Mouse (Mus musculus) embryonic stem cell, embryonic (primary cell): Measurements from ENCODE around the gene Apbb1.

ENCODE experiments used
- CTCF ChIA-PET, 4 experiments: fragments of 300-600 bp in 2 of 4; fragments of 350-600 bp in 2 of 4; sonication (Branson Sonifier 250); formaldehyde crosslinking; loops; one replicate each; lab custom pipeline; 2022; ENCODE audit warnings: inconsistent platforms in 2 of 4; lab: Charles Lee
- POLR2A ChIA-PET, 4 experiments: fragments of 300-600 bp in 2 of 4; fragments of 350-600 bp in 2 of 4; sonication (Branson Sonifier 250); formaldehyde crosslinking; loops; one replicate each; lab custom pipeline; 2022; ENCODE audit warnings: antibody characterized with exemption in 4 of 4, inconsistent platforms in 1 of 4; lab: Charles Lee

Apbb1 gene

GRCm38 (mm10) chr7:105513845-105514291 lies 67.6 kb downstream of the Apbb1 start:
- POLR2A ChIA-PET: no interaction called here

GRCm38 (mm10) chr7:105510143-105510542 lies 71.3 kb downstream of the Apbb1 start:
- ChIA-PET CTCF (interaction anchor here in 1 of 4 experiments (1.0 kb wide), 1 partner anchor 98 kb away, joined by 4 read pairs; no protein-coding TSS in a partner anchor), POLR2A (interaction anchor here in 1 of 4 experiments (1.6 kb wide), 1 partner anchor 20 kb away, joined by 3 read pairs; no protein-coding TSS in a partner anchor)

More at GRCm38 (mm10) chr7:105513845-105514291, 67.6 kb downstream of the Apbb1 start:
- CTCF ChIA-PET: interaction anchor here in 1 of 4 experiments (0.6 kb wide), 1 partner anchor 438 kb away, joined by 4 read pairs; no protein-coding TSS in a partner anchor
